Mouse (Mus musculus): ENCODE results near the gene Gm49450. TPM values are rescaled to one million over a fixed set of nuclear protein-coding genes. Genes with fewer than 3 reads are reported as not detected.

The Gm49450 gene
- polyA plus RNA-seq, 1 experiment, result 82.1 TPM

DNA sequence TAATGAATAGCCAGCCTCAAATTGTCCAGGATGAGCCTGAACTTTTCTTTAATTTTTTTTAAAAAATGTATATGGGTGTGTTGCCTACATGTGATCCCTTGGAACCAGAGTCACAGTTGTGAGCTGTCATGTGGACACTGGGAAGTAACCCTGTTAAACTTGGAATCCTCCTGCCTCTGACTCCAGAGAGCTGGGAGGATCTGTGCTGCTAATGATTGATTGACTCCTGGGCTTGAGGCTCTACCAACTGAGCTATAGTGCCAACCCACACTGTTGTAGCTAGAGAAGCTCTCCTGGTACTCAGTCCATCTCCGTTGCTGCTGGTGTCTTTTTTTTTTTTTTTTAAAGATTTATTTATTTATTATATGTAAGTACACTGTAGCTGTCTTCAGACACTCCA lies 69.2 kb downstream of the Gm49450 start:
- H3K4me1 ChIP-seq (replicated peaks; ENCODE audit: control insufficient read depth, insufficient read depth, low read length), result peaks cover 9% of the 10 kb centered on the region
- H3K36me3 ChIP-seq (ENCODE audit: control insufficient read depth, insufficient read depth, low read length), result no peaks in the 10 kb centered on the region
- no peak for TF ChIP-seq POLR2A (IDR thresholded peaks at IDR 0.05; ENCODE audit: control insufficient read depth, extremely low read depth, insufficient read depth, low read length, poor library complexity)
- TF ChIP-seq CTCF (IDR thresholded peaks at IDR 0.05; ENCODE audit: borderline replicate concordance, control insufficient read depth, extremely low read depth, insufficient read depth, low read length, poor library complexity), result no peak
- H3K4me3 ChIP-seq (ENCODE audit: control insufficient read depth, insufficient read depth, low read length), result no peak overlapping the region
- no peak for DNase-seq
- H3K27ac ChIP-seq (ENCODE audit: control insufficient read depth, insufficient read depth, low read length), result no peak overlapping the region
- H3K27me3 ChIP-seq (ENCODE audit: control insufficient read depth, insufficient read depth, low read length), result no peaks in the 10 kb centered on the region
- 88% methylated on average over 1 of the region's 1 CpGs for WGBS

DNA sequence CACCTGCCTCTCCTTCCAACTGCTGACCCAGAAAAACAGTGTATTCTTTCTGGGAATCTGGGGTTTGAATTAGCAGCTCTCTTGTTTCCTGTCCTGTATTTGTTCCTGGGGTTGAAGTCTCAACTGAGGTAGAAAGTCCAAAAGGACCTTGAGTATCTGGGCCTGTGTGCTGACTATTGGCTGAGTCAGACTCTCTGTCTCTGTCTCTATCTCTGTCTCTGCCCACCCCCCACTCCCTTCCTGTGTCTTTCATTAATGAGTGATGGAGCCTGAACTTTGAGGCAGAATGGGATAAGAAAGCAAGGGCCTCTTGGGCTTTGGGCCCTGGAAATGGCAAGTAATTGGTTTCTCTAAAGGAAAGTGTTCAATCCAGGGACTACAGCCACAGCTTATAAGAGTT lies 69.7 kb downstream of the Gm49450 start:
- no peak overlapping the region for H3K4me3 ChIP-seq (ENCODE audit: control insufficient read depth, insufficient read depth, low read length)

More for the DNA sequence above, 69.7 kb downstream of the Gm49450 start:
- DNase-seq, result no peak
- no peaks in the 10 kb centered on the region for H3K27me3 ChIP-seq (ENCODE audit: control insufficient read depth, insufficient read depth, low read length)
- no peak for TF ChIP-seq POLR2A (IDR thresholded peaks at IDR 0.05; ENCODE audit: control insufficient read depth, extremely low read depth, insufficient read depth, low read length, poor library complexity)
- no peak for TF ChIP-seq CTCF (IDR thresholded peaks at IDR 0.05; ENCODE audit: borderline replicate concordance, control insufficient read depth, extremely low read depth, insufficient read depth, low read length, poor library complexity)
- H3K36me3 ChIP-seq (ENCODE audit: control insufficient read depth, insufficient read depth, low read length), result no peaks in the 10 kb centered on the region
- H3K4me1 ChIP-seq (replicated peaks; ENCODE audit: control insufficient read depth, insufficient read depth, low read length), result peaks cover 9% of the 10 kb centered on the region
- H3K27ac ChIP-seq (ENCODE audit: control insufficient read depth, insufficient read depth, low read length), result no peak overlapping the region

Other genes starting within 250 kb of the Gm49450 start
- 0.04 and 0.09 TPM in 2 replicates for gene Ccdc65, start 245.3 kb downstream of the Gm49450 start, polyA plus RNA-seq (2012; rRNA removed)
- gene Fkbp11, start 225.4 kb downstream of the Gm49450 start, polyA plus RNA-seq (2012; rRNA removed), result 2.1 and 3.1 TPM in 2 replicates
- gene Arf3, start 190.3 kb downstream of the Gm49450 start, polyA plus RNA-seq (2012; rRNA removed), result 165 and 182 TPM in 2 replicates
- 3.4 and 3.9 TPM in 2 replicates for gene Wnt10b, start 175.4 kb downstream of the Gm49450 start, polyA plus RNA-seq (2012; rRNA removed)
- 0.07 and 0.22 TPM in 2 replicates for gene Wnt1, start 163.7 kb downstream of the Gm49450 start, polyA plus RNA-seq (2012; rRNA removed)
- 0.26 and 0.65 TPM in 2 replicates for gene Ddn, start 144.1 kb downstream of the Gm49450 start, polyA plus RNA-seq (2012; rRNA removed)
- gene Prkag1, start 122.0 kb downstream of the Gm49450 start, polyA plus RNA-seq (2012; rRNA removed), result 90.7 and 105 TPM in 2 replicates
- gene Kmt2d, start 82.3 kb downstream of the Gm49450 start, polyA plus RNA-seq (2012; rRNA removed), result 69.1 and 93.4 TPM in 2 replicates
- gene Rhebl1, start 59.0 kb downstream of the Gm49450 start, polyA plus RNA-seq (2012; rRNA removed), result 8.0 and 9.8 TPM in 2 replicates
- 1.1 and 2.6 TPM in 2 replicates for gene Dhh, start 55.0 kb downstream of the Gm49450 start, polyA plus RNA-seq (2012; rRNA removed)
- gene Lmbr1l, start 35.3 kb downstream of the Gm49450 start, polyA plus RNA-seq (2012; rRNA removed), result 390 and 404 TPM in 2 replicates
- gene Tuba1b, start 19.0 kb downstream of the Gm49450 start, polyA plus RNA-seq (2012; rRNA removed), result 3,866 and 5,106 TPM in 2 replicates
- 373 and 432 TPM in 2 replicates for gene Tuba1a, start 152 bp upstream of the Gm49450 start, polyA plus RNA-seq (2012; rRNA removed)
- gene Tuba1c, start 76.3 kb upstream of the Gm49450 start, polyA plus RNA-seq (2012; rRNA removed), result 294 and 330 TPM in 2 replicates
- gene Prph, start 101.6 kb upstream of the Gm49450 start, polyA plus RNA-seq (2012; rRNA removed), result 1.9 and 2.3 TPM in 2 replicates
- 40.8 and 57.0 TPM in 2 replicates for gene Troap, start 121.0 kb upstream of the Gm49450 start, polyA plus RNA-seq (2012; rRNA removed)
- gene C1ql4, start 134.3 kb upstream of the Gm49450 start, polyA plus RNA-seq (2012; rRNA removed), result 0.08 and 0.27 TPM in 2 replicates
- 0.39 and 0.46 TPM in 2 replicates for gene Dnajc22, start 139.6 kb upstream of the Gm49450 start, polyA plus RNA-seq (2012; rRNA removed)
- gene Spats2, start 172.4 kb upstream of the Gm49450 start, polyA plus RNA-seq (2012; rRNA removed), result 11.8 and 12.2 TPM in 2 replicates